Mouse (Mus musculus) kidney, postnatal 4 days (tissue): ENCODE results near the gene Jph2.
"Not testable (repeated sequence)": the region's sequence is repeated elsewhere in the genome, so short reads cannot be mapped to it uniquely, and the experiment has no call there.

Experiments used
- DNase-seq, 2 experiments: peaks; one replicate each; pipeline ENCODE4 v3.0.0; 2021; ENCODE audit warnings: mixed read lengths in 2 of 2

Jph2 gene

DNA sequence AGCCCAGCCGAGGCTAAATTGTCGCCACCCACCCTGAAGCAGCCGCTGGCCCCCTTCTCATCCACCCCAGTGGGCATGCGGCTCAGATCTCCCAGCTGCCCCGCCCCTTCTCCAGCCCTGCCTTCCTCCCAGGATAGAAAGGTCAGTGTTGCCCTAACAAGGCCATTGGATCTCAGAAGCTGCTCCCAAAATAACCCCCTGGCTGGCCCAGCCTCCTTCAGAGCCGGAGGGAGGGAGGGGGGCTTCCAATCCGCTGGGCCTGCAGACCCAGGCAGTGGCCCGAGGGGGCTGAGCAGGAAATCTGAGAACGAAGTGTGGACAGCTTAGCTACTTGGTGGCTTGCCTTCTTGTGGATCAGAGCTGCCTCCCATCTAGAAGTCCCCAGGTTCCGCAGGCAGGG is at the start of gene Jph2:
Gene Jph2 (minus strand): TSS at position 89 of the 400 bp plus-strand sequence.
- DNase-seq = peak; percentile 70 to 81

DNA sequence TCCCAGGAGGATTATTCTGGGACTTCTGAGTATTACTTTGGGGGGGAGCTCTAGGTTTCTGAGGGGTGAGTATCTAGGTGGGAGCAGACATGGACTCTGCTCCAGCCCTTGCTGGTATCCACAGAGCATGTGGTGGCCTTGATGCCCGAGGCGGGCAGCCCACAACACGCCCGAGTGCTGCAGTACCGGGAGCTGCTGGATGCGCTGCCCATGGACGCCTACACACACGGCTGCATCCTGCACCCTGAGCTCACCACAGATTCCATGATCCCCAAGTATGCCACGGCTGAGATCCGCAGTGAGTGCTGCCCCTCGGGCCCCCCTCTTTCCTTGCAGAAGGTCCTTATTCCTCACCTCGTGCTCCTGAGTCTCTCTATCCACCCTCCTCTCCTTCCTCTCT is 49.6 kb upstream of the Jph2 start:
- DNase-seq = no peak

DNA sequence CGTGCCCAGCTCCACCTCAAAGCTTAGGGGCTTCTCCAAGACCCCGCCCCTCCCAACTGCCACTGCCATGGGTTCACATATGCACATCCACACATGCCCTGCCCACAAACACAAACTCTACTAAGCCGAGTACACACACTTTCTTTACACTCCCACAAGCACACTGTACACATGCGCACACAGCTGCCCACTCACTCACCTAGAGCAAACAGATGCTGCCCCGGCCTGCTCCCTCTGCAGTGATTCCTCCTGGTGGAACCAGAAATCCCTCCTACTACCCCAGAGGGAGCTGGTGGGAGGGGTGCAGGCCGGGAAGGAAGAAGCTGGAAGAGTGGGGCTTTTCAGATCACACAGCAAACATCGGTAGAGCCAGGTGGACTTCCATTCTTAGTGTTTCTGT is 46.2 kb upstream of the Jph2 start:
- DNase-seq = no peak

DNA sequence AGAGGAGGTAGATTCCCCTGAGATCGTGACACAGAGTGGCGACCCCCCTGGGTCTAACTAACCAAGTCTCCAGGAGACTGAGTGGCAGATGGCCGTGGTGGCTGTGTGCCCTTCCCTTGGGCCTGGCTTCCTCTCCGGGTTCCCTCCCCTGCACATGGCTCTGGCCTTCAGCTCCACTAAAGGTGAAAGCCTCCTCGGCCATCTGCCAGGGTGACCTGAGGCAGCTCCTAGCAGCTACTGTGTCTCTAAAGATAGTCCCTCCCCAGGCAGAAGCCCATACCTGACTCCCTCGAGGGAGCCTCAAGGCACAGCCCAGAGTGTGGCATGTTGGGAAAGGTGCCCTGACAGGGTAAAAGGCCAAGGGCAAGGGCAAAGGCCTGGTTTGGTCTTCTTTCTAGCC is 45.8 kb upstream of the Jph2 start:
- DNase-seq = no peak

DNA sequence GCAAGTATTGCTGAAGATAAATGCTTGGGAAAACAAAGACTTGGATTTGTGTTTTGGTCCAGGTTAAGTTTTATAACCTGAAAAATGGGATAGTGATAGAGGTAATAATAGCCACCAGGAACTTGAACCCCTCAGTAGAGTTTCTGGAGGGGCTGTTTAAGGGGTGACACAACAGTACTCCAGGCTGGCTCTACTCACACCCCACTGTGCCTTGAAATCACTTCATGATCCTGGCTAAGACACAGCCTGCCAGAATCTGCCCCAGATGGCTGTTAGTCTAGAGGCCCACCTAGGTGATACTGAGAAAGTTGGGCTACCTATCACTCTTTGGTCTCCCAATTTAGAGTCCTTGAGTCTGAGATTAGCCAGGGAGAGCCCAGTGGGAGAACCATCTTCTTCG is 41.7 kb upstream of the Jph2 start:
- DNase-seq = no peak

DNA sequence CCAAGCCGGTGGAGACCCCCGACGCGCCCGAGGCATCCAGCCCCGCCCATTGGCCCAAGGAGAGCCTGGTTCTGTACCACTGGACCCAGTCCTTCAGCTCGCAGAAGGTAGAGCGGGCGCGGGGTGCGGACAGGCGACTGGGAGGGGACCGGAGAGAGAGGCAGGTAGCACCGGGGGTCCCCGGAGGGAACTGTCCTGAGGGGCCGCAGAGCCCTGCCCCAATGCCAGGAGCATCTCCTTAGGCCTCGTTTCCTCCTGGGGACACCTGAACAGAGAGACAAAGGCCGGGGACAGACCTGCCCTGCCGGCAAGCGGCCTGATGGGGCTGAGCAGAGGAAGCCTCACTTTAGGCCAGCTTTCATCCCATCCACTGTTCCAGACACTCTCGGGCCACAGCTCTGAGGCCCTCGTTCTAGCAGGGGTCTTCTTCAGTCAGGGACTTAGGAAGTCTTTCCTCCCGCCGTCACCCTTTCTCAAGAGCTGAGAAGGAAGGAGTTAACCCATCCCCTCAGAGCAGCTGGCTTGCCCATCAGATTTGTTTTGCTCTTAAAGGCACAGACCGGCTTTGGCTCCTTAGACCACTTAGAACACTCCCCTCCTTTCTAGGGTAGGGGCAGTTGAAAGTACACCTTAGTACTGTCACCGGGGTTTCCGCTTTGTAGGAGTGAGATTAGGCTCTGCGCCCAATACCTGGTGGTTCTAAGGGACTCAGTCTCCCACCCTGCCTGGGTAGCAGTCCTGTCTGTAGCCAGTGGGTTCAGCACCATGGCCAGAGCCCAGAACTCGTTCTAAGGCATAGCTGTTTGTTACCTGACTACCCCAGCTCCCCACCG is 41.0 kb upstream of the Jph2 start:
- DNase-seq = peak; percentile 87 to 88

DNA sequence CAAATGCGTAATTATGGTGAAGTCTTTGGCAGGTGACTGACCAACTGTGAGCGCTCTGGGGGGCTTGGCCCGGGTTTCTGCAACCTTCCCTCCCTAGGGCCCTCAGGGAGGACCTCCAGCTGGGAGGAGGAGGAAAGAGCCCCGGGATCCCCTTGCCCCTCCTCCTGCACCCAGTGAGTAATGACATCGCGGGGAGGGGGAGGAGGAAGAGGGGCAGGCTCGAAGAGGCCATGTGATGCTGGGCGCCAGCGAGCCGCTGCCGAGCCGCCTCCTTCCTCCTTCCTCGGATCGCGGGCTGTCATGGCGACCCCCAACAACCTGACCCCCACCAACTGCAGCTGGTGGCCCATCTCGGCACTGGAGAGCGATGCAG is 40.4 kb upstream of the Jph2 start, which contains the start of gene Gdap1l1:
Gene Gdap1l1 (plus strand): TSS at position 231 of the 373 bp plus-strand sequence.
- peak in 1 of 2 experiments; percentile 20 for DNase-seq

DNA sequence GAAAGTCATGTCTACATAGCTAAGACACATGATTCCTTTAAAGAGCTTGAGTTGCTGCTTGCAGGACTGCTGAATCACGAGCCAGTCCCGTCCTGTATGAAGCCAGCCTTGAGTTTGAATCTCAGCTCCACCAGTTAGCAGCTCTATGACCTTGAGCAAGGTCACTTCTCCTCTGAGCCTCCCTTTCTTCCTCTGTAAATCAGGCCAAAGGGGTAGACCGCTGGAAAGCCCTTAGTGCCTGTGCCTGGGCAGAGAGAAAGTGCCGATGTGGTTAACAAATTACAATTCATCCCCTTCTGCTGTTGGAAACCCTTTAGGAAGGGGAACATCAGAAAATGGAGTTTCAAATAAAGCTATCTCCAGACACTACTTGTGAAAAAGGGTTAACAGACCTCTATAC is 40.0 kb upstream of the Jph2 start:
- DNase-seq = no peak

DNA sequence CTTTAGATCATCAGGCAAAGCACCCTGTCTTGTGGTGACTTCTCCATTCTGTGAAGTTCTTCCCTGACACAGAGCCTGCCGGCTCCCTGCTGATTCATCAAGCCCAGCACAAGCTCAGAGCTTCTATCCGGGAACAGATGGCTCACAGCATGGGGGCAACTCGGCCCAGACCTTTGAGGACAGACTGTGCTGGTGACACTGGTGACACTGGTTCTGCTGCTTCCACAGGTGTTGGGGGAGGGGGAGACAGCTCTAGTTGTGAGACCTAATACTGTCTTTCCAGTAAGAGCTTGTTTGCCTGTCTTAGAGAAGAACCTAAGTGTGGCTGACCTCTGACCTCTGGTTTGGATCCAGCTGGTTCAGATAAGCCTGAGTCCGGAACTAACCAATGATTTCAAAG is 36.2 kb upstream of the Jph2 start:
- no peak for DNase-seq

DNA sequence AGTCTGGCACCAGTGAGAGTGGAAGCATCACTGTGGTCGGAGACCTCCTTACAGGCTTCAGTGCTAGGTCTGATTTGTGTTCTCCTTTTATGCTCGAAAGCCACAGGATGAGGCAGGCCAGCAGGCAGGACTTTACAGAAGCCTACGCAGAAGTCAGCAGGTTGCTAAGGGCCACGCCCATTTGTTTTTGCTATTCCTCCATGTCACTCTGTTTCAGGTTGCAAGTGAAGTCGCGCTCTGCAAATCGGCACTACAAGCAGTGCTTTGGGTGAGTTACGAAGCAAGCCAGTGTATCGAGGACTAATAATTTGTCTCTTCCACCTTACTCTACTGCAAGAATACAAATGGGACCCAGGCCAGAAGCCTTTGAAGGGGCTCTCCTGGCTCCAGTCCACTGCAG is 33.5 kb upstream of the Jph2 start:
- no peak for DNase-seq

DNA sequence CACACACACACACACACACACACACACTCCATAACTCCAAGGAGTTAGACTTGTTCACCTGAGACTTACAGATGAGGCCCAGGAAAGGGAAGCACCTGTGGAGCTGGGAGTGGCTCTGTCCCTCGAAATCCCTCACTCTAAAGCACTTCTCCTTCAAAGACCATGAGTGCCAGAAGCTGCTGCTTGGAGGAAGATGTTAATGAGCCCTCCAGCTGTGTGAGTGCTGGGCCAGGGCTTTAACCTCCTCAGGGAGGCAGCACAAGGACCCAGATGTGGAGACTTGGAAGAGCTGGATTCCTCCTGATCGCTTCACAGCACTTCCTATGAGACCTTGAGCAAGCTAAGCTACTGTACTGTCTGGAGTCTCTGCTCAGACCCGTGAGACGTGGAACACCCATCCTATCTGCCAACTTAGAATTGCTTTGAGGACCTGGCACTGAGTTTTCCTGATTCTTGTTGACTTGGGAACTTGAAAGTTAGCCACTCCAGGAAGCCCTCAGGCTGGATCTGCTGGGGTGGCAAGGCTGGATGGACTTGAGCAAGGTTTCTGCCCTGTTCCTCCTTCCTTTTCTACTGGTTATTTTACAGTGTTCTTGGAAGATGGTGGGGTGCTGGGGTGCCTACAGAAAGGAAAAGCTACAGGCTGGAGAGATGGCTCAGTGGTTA is 30.7 kb upstream of the Jph2 start:
- no peak for DNase-seq

DNA sequence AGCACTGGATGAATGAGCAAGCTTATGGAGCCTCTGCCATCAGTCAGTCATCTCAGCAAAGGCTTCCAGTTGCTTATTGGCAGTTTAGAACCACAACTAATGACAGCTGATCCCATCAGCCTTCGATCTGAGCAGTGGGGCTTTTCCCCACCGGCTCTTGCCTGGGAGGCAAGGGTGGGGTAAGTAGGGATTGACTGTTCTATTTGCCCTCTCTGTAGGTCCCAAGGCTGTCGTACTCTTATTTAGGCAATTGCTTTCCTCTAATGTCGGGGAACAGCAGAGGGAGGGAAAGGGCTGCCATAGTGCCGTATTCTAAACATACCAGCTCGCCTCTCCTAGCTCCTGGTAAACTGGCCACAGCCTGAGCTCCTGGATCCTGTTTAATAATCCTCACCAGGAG is 26.8 kb upstream of the Jph2 start, which contains the start of gene Oser1:
Gene Oser1 (minus strand): TSS at position 101 of the 400 bp plus-strand sequence.
- no peak for DNase-seq

DNA sequence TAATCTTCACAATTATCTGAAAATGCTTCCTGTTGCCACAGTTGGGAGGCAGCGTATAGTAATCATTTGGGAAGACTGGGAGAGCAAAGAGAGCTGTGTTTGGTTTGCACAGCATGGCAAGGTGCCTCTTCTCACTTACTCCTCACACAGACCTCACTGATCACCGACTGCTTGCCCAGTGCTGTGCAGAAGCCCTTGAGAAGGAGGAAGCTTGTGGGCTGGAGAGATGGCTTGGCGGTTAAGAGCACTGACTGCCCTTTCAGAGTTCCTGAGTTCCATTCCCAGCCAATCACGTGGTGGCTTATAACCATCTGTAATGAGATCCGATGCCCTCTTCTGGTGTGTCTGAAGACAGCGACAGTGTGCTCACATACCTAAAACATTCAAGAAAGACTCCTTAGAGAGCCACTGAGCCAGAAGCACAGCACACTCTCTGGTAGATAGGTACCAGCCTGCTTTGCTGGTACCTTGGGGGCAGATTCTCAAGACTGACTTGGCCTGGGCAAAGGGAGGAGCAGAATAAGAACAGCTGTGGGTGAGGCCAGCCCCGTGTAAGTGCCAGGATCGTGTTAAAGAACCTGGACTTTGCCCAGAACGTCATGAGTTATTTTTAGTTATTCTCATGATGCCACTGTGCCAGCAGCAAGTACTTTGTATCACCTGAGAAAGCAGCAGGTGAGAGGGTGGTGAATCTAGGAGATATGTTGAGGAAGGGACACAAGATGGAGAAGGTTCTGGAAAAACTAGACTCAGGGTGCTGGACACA is 25.3 kb upstream of the Jph2 start:
- DNase-seq = peak in 1 of 2 experiments; percentile 9

DNA sequence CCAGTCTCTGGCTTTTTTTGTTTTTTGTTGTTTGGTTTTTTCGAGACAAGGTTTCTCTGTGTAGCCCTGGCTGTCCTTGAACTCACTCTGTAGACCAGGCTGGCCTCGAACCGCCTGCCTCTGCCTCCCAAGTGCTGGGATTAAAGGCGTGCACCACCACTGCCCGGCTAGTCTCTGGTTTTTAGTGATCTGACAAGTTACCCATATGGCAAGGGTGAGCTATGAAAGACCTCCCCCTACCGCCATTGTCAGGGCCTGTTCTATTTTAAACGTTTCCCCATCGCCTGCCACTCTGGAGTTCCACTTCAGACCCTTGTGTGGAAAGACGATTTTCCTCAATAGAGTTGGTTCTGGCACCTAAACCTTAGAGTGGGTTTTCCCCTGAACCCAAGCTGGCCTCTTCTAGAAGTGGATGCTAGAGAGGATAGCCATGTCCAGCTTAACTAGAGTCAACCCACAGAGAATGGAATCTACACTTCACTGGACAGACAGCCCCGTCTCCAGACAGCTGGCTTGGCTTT is 22.6 kb upstream of the Jph2 start:
- peak; percentile 3 to 15 for DNase-seq

DNA sequence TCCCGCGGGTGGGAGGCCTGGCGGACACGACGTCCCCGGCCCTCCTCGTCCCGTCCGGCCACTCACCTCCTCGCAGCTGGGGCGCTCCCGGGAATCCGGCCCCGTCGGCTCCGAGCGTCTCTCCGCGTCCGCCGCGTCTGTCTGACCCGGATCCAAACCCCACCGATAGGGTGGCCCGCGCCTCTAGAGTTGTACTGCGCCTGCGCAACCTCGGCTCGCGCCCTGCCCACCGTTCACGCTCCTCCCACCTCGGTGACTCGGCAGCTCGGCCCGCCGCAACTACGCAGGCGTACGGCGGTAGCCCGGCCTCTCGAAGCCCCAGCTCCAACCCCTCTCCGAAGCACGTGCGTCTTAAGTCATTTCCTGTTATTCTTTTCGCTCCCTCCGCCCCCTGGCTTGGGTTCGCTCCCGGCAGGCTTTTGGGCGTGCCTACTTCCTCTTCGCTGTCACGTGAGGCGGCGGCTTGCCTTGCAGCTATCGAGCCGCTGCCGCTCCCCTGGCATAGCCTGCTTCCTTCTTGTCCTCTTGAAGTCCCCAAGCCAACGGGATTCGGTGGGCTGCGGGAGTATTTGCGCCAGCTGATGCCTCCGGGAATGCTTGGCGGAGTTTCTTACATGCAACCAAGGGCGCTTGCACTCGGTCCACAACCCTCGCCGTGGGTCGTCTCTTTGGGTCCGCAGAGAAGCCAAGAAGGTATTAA is 21.7 kb upstream of the Jph2 start:
- peak; percentile 99 for DNase-seq

DNA sequence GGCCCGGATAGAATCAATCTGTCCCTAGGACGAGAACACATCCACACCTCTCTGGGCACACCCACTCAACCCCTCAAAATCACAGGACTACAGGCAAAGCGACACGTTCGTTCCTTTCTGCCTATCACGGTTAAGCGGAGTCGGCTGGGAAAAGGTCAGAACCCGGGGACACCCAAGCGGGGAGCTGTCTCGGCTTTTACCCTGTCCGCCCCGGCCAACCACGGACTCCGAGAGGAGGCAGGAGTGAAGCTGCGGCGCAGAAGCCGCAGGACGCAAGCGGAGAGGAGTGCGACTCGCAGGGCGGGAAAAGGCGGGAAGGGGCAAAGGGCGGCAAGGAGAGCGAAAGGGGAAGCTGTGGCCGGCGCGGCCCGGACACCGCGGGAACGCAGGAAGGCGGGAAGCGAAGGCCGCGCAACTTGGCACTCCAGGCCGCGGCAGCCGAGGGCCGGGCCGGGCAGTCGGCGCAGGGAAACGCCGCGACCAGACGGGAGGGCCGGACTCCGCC is 21.1 kb upstream of the Jph2 start:
- DNase-seq = peak; percentile 68 to 82

DNA sequence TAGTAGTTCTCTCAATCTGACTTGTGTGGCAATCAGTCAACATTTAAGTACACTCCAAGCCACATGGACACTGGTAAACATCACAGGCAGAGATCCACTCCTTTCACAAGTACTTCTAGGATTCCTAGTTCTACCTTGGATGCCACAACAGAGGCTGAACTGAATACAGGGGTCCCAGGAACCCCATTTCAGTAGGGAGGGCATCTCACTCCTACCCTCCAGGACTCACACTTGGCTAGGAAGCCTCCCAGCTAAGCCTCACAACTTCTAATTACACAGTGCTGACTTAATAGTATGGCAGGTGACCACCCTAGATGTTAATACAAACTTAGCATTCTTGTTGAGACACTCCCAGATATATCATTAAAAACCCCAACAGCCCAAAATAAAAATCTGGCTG is 20.0 kb upstream of the Jph2 start:
- DNase-seq = no peak

DNA sequence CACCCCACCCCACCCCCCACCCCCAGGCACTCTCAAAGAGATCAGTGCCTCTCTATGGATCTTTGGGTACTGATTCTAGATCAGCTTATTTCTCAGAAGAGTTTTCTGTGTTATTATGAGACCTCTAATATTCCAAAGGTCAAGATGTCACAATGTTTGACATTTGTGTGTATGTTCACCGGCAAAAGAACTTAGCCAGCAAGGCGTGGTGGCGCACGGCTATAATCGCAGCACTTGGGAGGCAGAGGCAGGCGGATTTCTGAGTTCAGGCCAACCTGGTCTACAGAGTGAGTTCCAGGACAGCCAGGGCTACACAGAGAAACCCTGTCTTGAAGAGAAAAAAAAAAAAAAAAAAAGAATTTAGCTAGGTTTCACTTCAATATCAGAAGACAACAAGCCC is 19.2 kb upstream of the Jph2 start:
- no peak for DNase-seq

DNA sequence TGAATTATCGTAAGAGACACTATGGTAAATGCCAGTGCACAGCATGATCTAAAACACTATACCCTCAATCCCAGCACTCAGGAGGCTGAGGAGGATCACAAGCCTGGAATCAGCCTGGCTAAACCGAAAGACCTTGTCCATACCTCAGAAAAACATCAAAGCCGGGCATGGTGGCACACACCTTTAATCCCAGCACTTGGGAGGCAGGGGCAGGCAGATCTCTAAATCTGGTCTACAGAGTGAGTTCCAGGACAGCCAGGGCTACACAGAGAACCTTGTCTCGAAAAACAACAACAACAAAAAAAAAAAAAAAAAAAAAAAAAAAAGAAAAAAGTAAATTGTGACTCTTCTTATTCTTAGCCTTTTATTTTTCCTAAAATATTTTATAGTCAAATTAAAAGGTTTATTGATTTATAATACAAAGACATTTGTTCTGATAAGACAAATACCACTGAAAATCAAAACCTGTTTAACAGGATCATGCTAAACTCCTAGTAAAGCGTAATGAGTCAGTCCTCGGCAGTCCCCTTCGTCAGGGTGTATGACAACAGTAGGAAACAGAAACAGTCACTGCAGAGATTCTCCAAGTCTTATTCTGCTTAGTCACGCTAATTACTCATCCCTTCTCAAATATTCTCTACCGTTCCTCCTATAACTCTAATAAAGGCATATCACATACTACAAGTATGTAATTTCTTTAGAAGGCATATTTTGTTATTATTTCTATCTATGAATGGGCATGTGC is 15.2 kb upstream of the Jph2 start:
- DNase-seq = no peak

DNA sequence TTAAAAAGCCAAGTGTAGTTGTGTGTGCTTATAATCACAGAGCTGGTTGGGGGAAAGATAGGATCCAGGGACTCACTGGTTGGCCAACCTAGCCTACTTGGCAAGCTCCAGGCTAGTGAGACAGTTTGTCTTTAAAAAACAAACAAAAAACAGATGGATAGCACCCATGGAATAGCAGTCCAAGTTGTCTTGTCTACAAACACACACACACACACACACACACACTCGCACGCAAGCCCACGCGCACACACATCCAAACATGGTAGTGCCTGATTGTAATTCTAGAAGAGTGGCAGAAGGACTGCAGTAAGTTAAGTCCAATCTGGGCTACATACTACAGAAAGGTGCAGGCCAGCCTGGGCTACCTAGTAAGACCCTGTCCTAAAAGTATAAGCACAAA is 14.6 kb upstream of the Jph2 start:
- DNase-seq = no peak

DNA sequence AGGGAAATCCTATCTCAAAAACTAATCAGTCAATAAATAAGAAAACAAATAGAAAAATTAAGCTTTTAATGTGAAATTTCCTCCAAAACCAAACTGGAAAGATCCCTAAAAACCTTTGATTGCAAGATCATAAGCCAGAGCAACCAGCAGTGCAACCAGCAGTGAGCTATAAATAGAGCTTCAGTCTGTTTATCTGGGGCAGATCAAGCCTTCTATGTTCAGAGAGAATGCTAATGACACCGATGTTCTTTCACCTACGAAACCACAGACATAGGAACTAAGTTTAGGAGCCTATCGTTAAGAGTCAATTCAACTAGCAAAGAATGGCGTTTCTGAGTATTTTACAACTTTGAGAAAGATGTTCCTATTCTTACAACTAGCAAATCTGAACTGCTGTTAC is 14.0 kb upstream of the Jph2 start:
- DNase-seq = no peak

DNA sequence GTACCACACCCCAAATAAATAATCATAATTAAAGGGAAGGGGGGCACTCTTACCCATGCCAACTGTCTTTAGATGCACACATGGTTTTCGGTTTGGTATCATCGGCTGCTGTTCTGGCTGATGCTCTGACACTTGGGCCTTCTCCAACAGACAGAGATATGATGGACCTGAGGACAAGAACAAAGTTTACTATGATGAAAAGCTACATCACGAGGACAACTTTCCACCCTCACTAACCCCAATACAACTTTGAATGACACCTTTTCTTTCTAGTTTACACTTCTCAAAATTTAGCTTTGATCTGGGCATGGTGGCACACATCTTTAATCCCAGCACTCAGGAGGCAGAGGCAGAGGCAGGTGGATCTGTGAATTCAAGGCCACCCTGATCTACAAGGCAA is 13.6 kb upstream of the Jph2 start:
- DNase-seq = not testable (repeated sequence)
